Mouse (Mus musculus): ENCODE data around the gene Trip6. TPM values are rescaled to one million over a fixed set of nuclear protein-coding genes. Genes with fewer than 3 reads are reported as not detected.
A peak's percentile ranks its signal among the peaks of the same experiment; 100 is the strongest.

Trip6 gene
- polyA plus RNA-seq, 1 experiment from 2014 or later = 12.0 TPM

DNA sequence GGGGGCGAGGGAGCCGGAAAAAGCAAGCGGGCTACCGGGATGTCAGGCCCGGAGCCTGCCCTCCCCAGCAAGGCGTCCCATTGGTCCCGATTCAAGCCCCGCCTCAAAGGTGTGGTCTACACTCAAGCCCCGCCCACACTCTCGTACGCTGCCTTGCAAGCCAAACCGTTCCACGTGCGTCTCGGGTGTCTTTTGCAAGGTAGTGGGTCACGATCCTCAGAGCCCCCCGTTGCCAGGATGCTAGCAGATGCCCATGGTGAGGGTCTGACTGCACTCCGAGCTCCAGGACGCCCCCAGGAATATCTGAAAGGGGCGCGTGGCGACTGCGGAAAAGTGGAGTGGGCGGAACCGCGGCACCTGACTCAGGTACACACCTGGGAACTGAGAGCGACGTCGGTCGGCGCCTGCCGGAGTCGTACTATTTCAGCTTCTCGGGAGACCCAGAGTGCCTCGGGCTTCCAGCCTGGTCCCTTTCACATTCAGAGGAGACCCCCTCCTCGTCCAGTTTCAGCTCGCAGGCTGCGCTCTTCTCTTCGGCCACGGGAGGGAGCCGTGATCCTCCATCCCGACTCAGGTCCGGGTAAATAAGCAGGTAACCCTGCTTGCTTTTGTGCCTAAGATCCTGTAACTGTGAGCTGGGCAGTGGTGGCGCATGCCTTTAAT is 19.4 kb upstream of the Trip6 start, which contains the start of gene Slc12a9:
Slc12a9 (minus strand) TSS at position 86 of the 663 bp plus-strand sequence.
- H3K4me1 ChIP-seq (ENCODE audit: control insufficient read depth, insufficient read depth, low read length) = peaks cover 8% of the 10 kb centered on the region; the same call in 1 of the 2 replicates
- under 1% methylated on average over 44 of the region's 44 CpGs for WGBS
- peak; percentile 98 for DNase-seq
- H3K4me2 ChIP-seq (ENCODE audit: low read length) = peak within 1 kb of the TSS; percentile 75
- peak; percentile 92 for ATAC-seq (ENCODE audit: low FRiP score, low TSS enrichment)
- no peaks in the 10 kb centered on the region for H3K27me3 ChIP-seq (ENCODE audit: control insufficient read depth, insufficient read depth, low read length)
- peak within 1 kb of the TSS; percentile 81 for H3K9ac ChIP-seq (replicated peaks; ENCODE audit: low read length)
- H3K4me3 ChIP-seq (replicated peaks; ENCODE audit: low read depth, low read length) = peak within 1 kb of the TSS; percentile 54
- H3K27ac ChIP-seq (replicated peaks; ENCODE audit: low read depth, low read length) = peak within 1 kb of the TSS; percentile 75
- no peaks in the 10 kb centered on the region for H3K9me3 ChIP-seq (ENCODE audit: control insufficient read depth, low read length)
- H3K36me3 ChIP-seq (ENCODE audit: control insufficient read depth, insufficient read depth, low read length) = no peaks in the 10 kb centered on the region

GRCm38 (mm10) chr5:137332857-137333511 is 18.8 kb upstream of the Trip6 start:
- WGBS = 15% methylated on average over 15 of the region's 15 CpGs
- Histone ChIP-seq H3K27me3 (ENCODE audit: control insufficient read depth, insufficient read depth, low read length) (no peaks in the 10 kb centered on the region), H3K4me3 (replicated peaks; ENCODE audit: low read depth, low read length) (peak overlapping the region; percentile 54), H3K4me1 (ENCODE audit: control insufficient read depth, insufficient read depth, low read length) (peaks cover 8% of the 10 kb centered on the region; the same call in 1 of the 2 replicates), H3K9me3 (ENCODE audit: control insufficient read depth, low read length) (no peaks in the 10 kb centered on the region), H3K4me2 (ENCODE audit: low read length) (peak overlapping the region; percentile 75), H3K36me3 (ENCODE audit: control insufficient read depth, insufficient read depth, low read length) (peaks cover 5% of the 10 kb centered on the region; the same call in 1 of the 2 replicates), H3K27ac (replicated peaks; ENCODE audit: low read depth, low read length) (peak overlapping the region; percentile 75), H3K9ac (replicated peaks; ENCODE audit: low read length) (peak overlapping the region; percentile 81)
- DNase-seq (no peak), ATAC-seq (ENCODE audit: low FRiP score, low TSS enrichment) (peak; percentile 56)

- Histone ChIP-seq H3K4me1 (ENCODE audit: control insufficient read depth, insufficient read depth, low read length) (peaks cover 8% of the 10 kb centered on the region; the same call in 1 of the 2 replicates), H3K9me3 (ENCODE audit: control insufficient read depth, low read length) (no peaks in the 10 kb centered on the region), H3K9ac (replicated peaks; ENCODE audit: low read length) (no peak overlapping the region), H3K4me2 (ENCODE audit: low read length) (no peak overlapping the region), H3K4me3 (replicated peaks; ENCODE audit: low read depth, low read length) (no peak overlapping the region), H3K27ac (replicated peaks; ENCODE audit: low read depth, low read length) (no peak overlapping the region), H3K36me3 (ENCODE audit: control insufficient read depth, insufficient read depth, low read length) (peaks cover 19% of the 10 kb centered on the region), H3K27me3 (ENCODE audit: control insufficient read depth, insufficient read depth, low read length) (no peaks in the 10 kb centered on the region)
- ATAC-seq (ENCODE audit: low FRiP score, low TSS enrichment) (no peak), DNase-seq (no peak)
- WGBS = 93% methylated on average over 7 of the region's 7 CpGs
Observed at GRCm38 (mm10) chr5:137330910-137331309, 16.7 kb upstream of the Trip6 start.

DNA sequence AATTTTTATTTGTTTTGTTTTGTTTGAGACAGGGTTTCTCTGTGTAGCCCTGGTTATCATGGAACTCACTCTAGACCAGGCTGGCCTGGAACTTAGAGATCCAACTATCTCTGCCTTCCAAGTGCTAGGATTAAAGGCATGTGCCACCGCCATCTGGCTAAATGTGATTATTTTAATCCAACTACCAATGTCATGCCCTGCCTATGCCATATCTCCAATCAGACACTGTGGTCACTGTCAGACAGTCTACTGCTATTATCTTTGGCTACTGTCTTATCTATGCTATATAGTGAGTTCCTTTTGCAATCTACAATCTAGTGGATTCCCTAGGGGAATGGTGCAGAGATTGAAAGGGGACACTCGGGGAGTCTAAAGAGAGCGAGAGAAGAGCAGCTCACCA is 6.8 kb upstream of the Trip6 start:
- DNase-seq (no peak), ATAC-seq (ENCODE audit: low FRiP score, low TSS enrichment) (no peak)
- Histone ChIP-seq H3K27ac (replicated peaks; ENCODE audit: low read depth, low read length) (no peak overlapping the region), H3K4me2 (ENCODE audit: low read length) (no peak overlapping the region), H3K9ac (replicated peaks; ENCODE audit: low read length) (no peak overlapping the region), H3K9me3 (ENCODE audit: control insufficient read depth, low read length) (no peaks in the 10 kb centered on the region), H3K4me1 (ENCODE audit: control insufficient read depth, insufficient read depth, low read length) (no peaks in the 10 kb centered on the region), H3K4me3 (replicated peaks; ENCODE audit: low read depth, low read length) (no peak overlapping the region), H3K27me3 (ENCODE audit: control insufficient read depth, insufficient read depth, low read length) (no peaks in the 10 kb centered on the region), H3K36me3 (ENCODE audit: control insufficient read depth, insufficient read depth, low read length) (peaks cover 68% of the 10 kb centered on the region)
- 83% methylated on average over 3 of the region's 3 CpGs for WGBS

DNA sequence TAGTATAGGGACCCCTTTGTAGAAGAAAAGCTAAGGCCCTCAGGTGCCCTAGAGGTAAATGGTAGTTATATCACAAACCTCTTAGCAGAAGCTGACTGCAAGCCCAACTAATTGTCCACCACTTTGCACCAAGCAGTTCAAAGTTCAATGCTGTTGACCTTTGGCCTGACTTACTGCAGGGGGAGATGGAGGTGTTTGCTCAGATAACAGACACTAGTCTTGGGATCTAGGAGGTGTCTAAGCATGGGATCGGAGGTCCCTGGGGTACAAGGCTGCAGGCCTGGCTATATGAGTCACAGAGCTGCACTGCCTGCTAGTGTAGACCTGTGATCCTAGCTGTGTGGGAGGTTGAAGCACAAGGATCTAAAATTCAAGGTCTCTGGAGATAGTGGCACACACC is 4.4 kb upstream of the Trip6 start:
- Histone ChIP-seq H3K4me2 (ENCODE audit: low read length) (no peak overlapping the region), H3K27me3 (ENCODE audit: control insufficient read depth, insufficient read depth, low read length) (no peaks in the 10 kb centered on the region), H3K9me3 (ENCODE audit: control insufficient read depth, low read length) (no peaks in the 10 kb centered on the region), H3K36me3 (ENCODE audit: control insufficient read depth, insufficient read depth, low read length) (peaks cover 57% of the 10 kb centered on the region), H3K9ac (replicated peaks; ENCODE audit: low read length) (no peak overlapping the region), H3K27ac (replicated peaks; ENCODE audit: low read depth, low read length) (no peak overlapping the region), H3K4me3 (replicated peaks; ENCODE audit: low read depth, low read length) (no peak overlapping the region), H3K4me1 (ENCODE audit: control insufficient read depth, insufficient read depth, low read length) (peaks cover 12% of the 10 kb centered on the region)
- 100% methylated on average over 1 of the region's 1 CpGs for WGBS
- DNase-seq (no peak), ATAC-seq (ENCODE audit: low FRiP score, low TSS enrichment) (no peak)

DNA sequence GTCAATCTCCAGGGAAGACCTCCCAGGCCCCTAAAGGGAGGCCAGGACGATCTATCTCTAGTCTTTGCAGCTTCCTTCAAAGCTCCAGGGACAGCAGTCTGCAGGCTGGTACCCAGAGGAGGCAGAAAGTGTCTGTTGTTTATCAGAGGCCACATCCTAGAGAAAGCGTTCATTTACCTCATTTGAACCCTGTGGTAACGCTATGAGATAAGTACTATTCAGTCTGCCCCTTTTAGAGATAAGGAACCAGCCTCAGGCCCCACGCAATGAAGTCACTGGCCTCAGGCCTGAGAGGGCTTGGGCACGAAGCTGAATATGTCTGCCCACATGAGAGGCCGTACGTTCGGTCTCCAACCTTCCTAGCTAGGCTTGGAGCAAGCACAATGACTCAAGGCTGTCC is 3.2 kb upstream of the Trip6 start:
- WGBS = 88% methylated on average over 8 of the region's 8 CpGs
- Histone ChIP-seq H3K4me1 (ENCODE audit: control insufficient read depth, insufficient read depth, low read length) (peaks cover 12% of the 10 kb centered on the region), H3K27me3 (ENCODE audit: control insufficient read depth, insufficient read depth, low read length) (no peaks in the 10 kb centered on the region), H3K4me2 (ENCODE audit: low read length) (no peak overlapping the region), H3K27ac (replicated peaks; ENCODE audit: low read depth, low read length) (no peak overlapping the region), H3K9me3 (ENCODE audit: control insufficient read depth, low read length) (no peaks in the 10 kb centered on the region), H3K36me3 (ENCODE audit: control insufficient read depth, insufficient read depth, low read length) (peaks cover 48% of the 10 kb centered on the region), H3K9ac (replicated peaks; ENCODE audit: low read length) (no peak overlapping the region), H3K4me3 (replicated peaks; ENCODE audit: low read depth, low read length) (no peak overlapping the region)
- no peak for DNase-seq
- ATAC-seq (ENCODE audit: low FRiP score, low TSS enrichment) = no peak

DNA sequence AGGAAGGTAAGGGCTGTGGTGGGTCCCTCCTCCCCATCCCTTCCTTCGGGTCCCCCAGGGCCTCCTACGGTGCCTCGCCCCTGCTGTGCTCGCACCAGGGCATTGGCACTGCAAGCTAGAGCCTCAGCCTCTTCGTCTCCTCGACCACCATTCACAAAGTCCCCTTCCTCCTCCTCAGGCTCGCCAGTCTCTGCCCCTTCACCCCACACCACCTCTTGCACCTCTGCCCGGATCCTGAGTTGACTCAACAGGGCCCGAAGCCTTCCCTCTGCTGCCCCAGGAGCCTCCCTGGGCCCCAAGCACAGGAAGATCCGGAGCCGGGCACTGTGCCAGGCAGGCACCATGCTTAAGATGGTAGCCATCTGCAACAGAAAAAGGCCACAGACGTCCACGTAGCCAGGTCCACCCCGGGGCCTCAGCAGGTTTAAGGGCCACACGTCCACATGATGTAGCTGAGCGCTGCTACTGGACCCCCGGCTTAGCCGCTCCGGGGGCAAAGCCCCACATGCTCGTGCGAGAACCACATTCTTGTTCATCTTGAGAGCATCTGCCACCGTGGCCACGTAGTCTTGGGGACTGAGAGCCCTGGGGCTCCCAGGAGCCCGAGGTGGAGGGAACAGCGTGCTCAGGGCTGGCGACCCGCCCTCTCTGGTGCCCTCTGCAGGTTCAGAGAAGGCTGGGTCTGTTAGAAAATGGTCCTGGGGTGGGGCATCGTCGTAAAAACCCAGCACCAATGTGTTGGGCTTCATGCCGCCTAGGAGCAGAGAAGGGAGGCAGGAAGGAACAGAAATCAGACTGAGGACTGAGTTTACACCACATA is 1.1 kb upstream of the Trip6 start:
- Histone ChIP-seq H3K27ac (replicated peaks; ENCODE audit: low read depth, low read length) (0 out of 2 replicates have a peak overlapping the region, but pooled peaks have one; percentile 49), H3K9ac (replicated peaks; ENCODE audit: low read length) (peak overlapping the region; percentile 54; the same call in 1 of the 2 replicates), H3K4me2 (ENCODE audit: low read length) (no peak overlapping the region), H3K9me3 (ENCODE audit: control insufficient read depth, low read length) (no peaks in the 10 kb centered on the region), H3K4me1 (ENCODE audit: control insufficient read depth, insufficient read depth, low read length) (peaks cover 12% of the 10 kb centered on the region), H3K4me3 (replicated peaks; ENCODE audit: low read depth, low read length) (no peak overlapping the region), H3K27me3 (ENCODE audit: control insufficient read depth, insufficient read depth, low read length) (no peaks in the 10 kb centered on the region), H3K36me3 (ENCODE audit: control insufficient read depth, insufficient read depth, low read length) (peaks cover 35% of the 10 kb centered on the region)
- DNase-seq = no peak
- WGBS = 34% methylated on average over 30 of the region's 30 CpGs
- 0 out of 2 replicates have a peak, but pooled peaks have one; percentile 16 for ATAC-seq (ENCODE audit: low FRiP score, low TSS enrichment)

- 0 out of 2 replicates have a peak overlapping the region, but pooled peaks have one; percentile 5 for H3K27ac ChIP-seq (replicated peaks; ENCODE audit: low read depth, low read length)
- DNase-seq = no peak
- no peaks in the 10 kb centered on the region for H3K9me3 ChIP-seq (ENCODE audit: control insufficient read depth, low read length)
- H3K4me3 ChIP-seq (replicated peaks; ENCODE audit: low read depth, low read length) = peak overlapping the region; percentile 33
- no peaks in the 10 kb centered on the region for H3K27me3 ChIP-seq (ENCODE audit: control insufficient read depth, insufficient read depth, low read length)
- WGBS = 3% methylated on average over 22 of the region's 22 CpGs
- H3K9ac ChIP-seq (replicated peaks; ENCODE audit: low read length) = peak overlapping the region; percentile 54; the same call in 1 of the 2 replicates
- ATAC-seq (ENCODE audit: low FRiP score, low TSS enrichment) = peak; percentile 52
- peaks cover 31% of the 10 kb centered on the region for H3K36me3 ChIP-seq (ENCODE audit: control insufficient read depth, insufficient read depth, low read length)
- H3K4me1 ChIP-seq (ENCODE audit: control insufficient read depth, insufficient read depth, low read length) = peaks cover 12% of the 10 kb centered on the region
- H3K4me2 ChIP-seq (ENCODE audit: low read length) = peak overlapping the region; percentile 58
Observed at GRCm38 (mm10) chr5:137313466-137314192, 575 bp downstream of the Trip6 start.

Measured in midbrain, embryonic 14.5 days (tissue).